Mouse (Mus musculus) thymus, adult 2 months (tissue): ENCODE measurements around the gene Tekt1. TPM values are rescaled to one million over a fixed set of nuclear protein-coding genes. Genes with fewer than 3 reads are reported as not detected.

ENCODE experiments used
- DNase-seq: peaks from one replicate; pipeline ENCODE4 v3.0.0; 2021
- H3K27ac ChIP-seq: fragments of 200-500 bp; 2 replicates; pipeline ENCODE4 v1.5.1; 2012; ENCODE audit warnings: low read length, control low read depth; ENCODE audit not compliant: control insufficient read depth, insufficient read depth
- H3K27me3 ChIP-seq: fragments of 200-500 bp; 2 replicates; pipeline ENCODE4 v1.6.1; 2012; ENCODE audit warnings: mild to moderate bottlenecking, low read length, moderate library complexity, mixed read lengths; ENCODE audit not compliant: control insufficient read depth, insufficient read depth
- H3K36me3 ChIP-seq: fragments of 200-500 bp; 2 replicates; pipeline ENCODE4 v1.6.1; 2012; ENCODE audit warnings: mild to moderate bottlenecking, low read length, moderate library complexity; ENCODE audit not compliant: control insufficient read depth, insufficient read depth
- H3K4me1 ChIP-seq: fragments of 200-500 bp; replicated peaks from 2 replicates; pipeline ENCODE4 v1.6.1; 2012; ENCODE audit warnings: low read length; ENCODE audit not compliant: control insufficient read depth, insufficient read depth
- H3K4me3 ChIP-seq: fragments of 200-500 bp; 2 replicates; pipeline ENCODE4 v1.5.1; 2012; ENCODE audit warnings: mild to moderate bottlenecking, low read length, control low read depth, moderate library complexity; ENCODE audit not compliant: control insufficient read depth, insufficient read depth
- CTCF ChIP-seq: fragments of 200-500 bp; IDR thresholded peaks from 2 replicates; pipeline ENCODE4 v1.5.1; 2012; ENCODE audit warnings: mild to moderate bottlenecking, control low read depth, low read length, moderate library complexity, borderline replicate concordance; ENCODE audit not compliant: control insufficient read depth, poor library complexity, insufficient read depth; ENCODE audit errors: extremely low read depth
- POLR2A ChIP-seq: fragments of 200-500 bp; IDR thresholded peaks from 2 replicates; pipeline ENCODE4 v1.6.1; 2012; ENCODE audit warnings: mild to moderate bottlenecking, low read length, control low read depth, moderate library complexity; ENCODE audit not compliant: control insufficient read depth, poor library complexity, insufficient read depth; ENCODE audit errors: extremely low read depth
- WGBS: fragments of 180-500 bp; shearing (Covaris S2); methylation state at CpG from one replicate; pipeline ENCODE4 v1.1.7; 2018; 5-methylcytosine and 5-hydroxymethylcytosine counted together
- polyA plus RNA-seq: library from polyadenylated mRNA; depleted of rRNA; stranded (reverse); fragments of >200 nt; gene quantifications from 2 replicates; pipeline ENCODE4 v1.2.3, GENCODE M21; 2012

The Tekt1 gene
- polyA plus RNA-seq, 1 experiment: 0.27 TPM

GRCm38 (mm10) chr11:72369904-72370672 lies 7.8 kb upstream of the Tekt1 start:
- Histone ChIP-seq H3K27ac (no peak overlapping the region), H3K36me3 (no peaks in the 10 kb centered on the region), H3K27me3 (no peaks in the 10 kb centered on the region), H3K4me1 (no peaks in the 10 kb centered on the region), H3K4me3 (no peak overlapping the region)
- no peak for DNase-seq
- TF ChIP-seq POLR2A: no peak
- TF ChIP-seq CTCF: no peak
- 37% methylated on average over 12 of the region's 12 CpGs for WGBS

DNA sequence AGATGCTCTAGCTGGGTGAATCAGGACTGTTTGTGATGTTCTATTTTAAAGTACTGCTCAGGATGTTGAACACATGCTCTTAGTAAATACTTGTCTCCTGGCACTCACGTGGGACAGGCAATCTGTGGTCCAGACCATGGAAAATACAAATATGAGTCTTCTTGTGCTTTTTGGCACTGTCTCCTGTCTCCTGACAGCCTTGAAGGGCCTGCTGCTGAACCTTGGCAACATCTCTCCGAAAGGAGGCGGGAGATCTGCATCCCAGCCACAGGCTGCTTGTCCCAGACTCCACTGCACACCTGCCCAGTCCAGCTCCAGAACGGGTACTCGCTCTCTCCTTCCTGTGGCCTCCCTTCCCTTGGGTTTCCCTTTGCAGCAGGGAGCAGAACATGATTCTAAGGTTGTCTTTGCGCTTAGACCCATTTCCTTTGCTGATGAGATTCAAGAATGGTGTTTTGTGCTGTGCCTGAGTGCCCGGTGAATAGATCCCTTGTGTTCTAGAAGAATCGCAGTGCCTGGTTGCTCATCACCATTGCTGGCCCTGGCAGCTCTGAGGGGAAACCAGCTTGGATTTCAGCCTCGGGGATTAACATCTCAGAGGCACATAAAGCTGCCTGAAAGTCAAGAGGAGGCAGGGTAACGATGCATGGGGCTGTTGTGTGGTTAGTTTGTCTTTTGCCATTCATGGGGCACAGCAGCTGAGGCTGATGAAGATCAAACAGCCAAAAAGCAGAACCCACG lies 5.9 kb upstream of the Tekt1 start:
- WGBS: 61% methylated on average over 11 of the region's 11 CpGs
- Histone ChIP-seq H3K4me1 (no peaks in the 10 kb centered on the region), H3K27ac (no peak overlapping the region), H3K36me3 (no peaks in the 10 kb centered on the region), H3K27me3 (no peaks in the 10 kb centered on the region), H3K4me3 (no peak overlapping the region)
- no peak for DNase-seq
- no peak for TF ChIP-seq POLR2A

DNA sequence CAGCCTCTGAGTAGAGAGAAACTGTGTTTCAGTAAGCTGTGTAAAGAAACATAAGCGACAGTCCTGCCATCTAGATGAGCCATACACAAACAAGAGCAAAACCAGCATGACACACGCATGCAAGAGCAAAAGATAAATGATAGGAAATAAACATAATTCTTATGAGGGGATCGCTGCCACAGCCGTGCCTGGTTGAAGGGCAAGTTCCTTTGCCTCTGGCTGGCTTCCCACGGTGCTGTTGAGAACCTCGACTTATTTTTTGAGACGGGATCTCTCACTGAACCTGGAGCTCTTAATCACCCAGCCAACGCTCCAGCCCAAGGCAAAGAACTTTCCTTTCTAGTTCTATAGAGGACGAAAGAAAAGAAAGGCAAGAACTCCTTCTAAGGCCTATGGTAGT lies 3.9 kb upstream of the Tekt1 start:
- no peak overlapping the region for H3K4me3 ChIP-seq
- no peak for DNase-seq
- H3K27ac ChIP-seq: no peak overlapping the region
- 79% methylated on average over 9 of the region's 9 CpGs for WGBS
- H3K36me3 ChIP-seq: no peaks in the 10 kb centered on the region
- peaks cover 7% of the 10 kb centered on the region for H3K4me1 ChIP-seq
- peaks cover 6% of the 10 kb centered on the region; the same call in 1 of the 2 replicates for H3K27me3 ChIP-seq
- no peak for TF ChIP-seq CTCF
- no peak for TF ChIP-seq POLR2A

GRCm38 (mm10) chr11:72364526-72364925 lies 2.3 kb upstream of the Tekt1 start:
- H3K4me3 ChIP-seq: no peak overlapping the region
- WGBS: 95% methylated on average over 5 of the region's 5 CpGs
- no peak for TF ChIP-seq POLR2A
- no peak for TF ChIP-seq CTCF

DNA sequence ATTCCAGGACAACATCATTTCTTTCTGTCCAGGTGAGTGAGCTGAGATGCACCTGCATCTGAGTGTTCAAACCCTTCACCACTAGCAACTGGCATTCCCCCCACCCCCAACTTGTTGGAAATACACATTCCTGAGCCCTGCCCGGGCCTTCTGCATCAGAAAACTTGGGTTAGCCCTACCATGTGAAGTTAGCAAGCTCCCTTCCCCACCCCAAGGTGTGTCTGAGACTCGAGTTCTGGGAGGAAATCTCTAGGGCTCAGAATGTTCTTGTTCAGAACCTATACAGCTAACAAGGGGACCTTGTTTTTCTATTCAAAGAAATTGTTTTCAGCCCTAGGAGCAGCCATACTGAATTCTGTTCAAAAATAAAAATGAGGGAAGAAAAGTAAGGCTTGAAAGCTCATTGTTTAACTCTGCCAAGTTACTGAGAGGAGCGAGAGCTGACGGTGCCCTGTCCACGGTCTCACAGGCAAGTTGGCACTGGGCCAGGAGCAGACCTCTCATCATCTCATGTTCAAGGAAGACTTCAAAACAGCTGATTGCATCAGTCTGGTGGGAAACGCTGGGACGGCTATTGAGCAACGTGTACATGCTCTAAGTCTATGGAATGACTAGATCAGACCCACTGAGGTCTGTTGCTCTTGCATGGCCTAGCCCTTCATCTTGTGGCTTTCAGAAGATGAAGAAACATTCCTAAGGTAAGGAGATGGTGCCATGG lies 1.4 kb upstream of the Tekt1 start:
- WGBS: 87% methylated on average over 8 of the region's 8 CpGs
- TF ChIP-seq CTCF (no peak), POLR2A (no peak)

More at GRCm38 (mm10) chr11:72364526-72364925, 2.3 kb upstream of the Tekt1 start:
- Histone ChIP-seq H3K27ac (no peak overlapping the region), H3K4me1 (peaks cover 7% of the 10 kb centered on the region), H3K36me3 (no peaks in the 10 kb centered on the region), H3K27me3 (peaks cover 6% of the 10 kb centered on the region; the same call in 1 of the 2 replicates)
- DNase-seq: no peak

GRCm38 (mm10) chr11:72361385-72362346 lies 576 bp downstream of the Tekt1 start:
- DNase-seq: peak; percentile 25
- H3K36me3 ChIP-seq: no peaks in the 10 kb centered on the region

More for the DNA sequence above, 1.4 kb upstream of the Tekt1 start:
- H3K36me3 ChIP-seq: no peaks in the 10 kb centered on the region
- H3K27ac ChIP-seq: no peak overlapping the region
- H3K4me1 ChIP-seq: peaks cover 7% of the 10 kb centered on the region
- no peak overlapping the region for H3K4me3 ChIP-seq
- DNase-seq: no peak
- H3K27me3 ChIP-seq: peaks cover 6% of the 10 kb centered on the region; the same call in 1 of the 2 replicates

More at GRCm38 (mm10) chr11:72361385-72362346, 576 bp downstream of the Tekt1 start:
- Histone ChIP-seq H3K27ac (no peak overlapping the region), H3K4me3 (peak overlapping the region; percentile 24), H3K4me1 (peaks cover 7% of the 10 kb centered on the region), H3K27me3 (peaks cover 6% of the 10 kb centered on the region; the same call in 1 of the 2 replicates)
- no peak for TF ChIP-seq POLR2A
- no peak for TF ChIP-seq CTCF
- 18% methylated on average over 42 of the region's 42 CpGs for WGBS
